Mouse (Mus musculus) gastrocnemius, adult 2 months (tissue): ENCODE results near the gene Hrnr. TPM values are rescaled to one million over a fixed set of nuclear protein-coding genes. Genes with fewer than 3 reads are reported as not detected.

Experiments
- DNase-seq: peaks from one replicate; pipeline ENCODE4 v3.0.0; 2022
- H3K27ac ChIP-seq: fragments of 200-600 bp; 2 replicates; pipeline ENCODE4 v1.8.1; 2022; ENCODE audit warnings: mild to moderate bottlenecking
- H3K4me3 ChIP-seq: fragments of 200-600 bp; 2 replicates; pipeline ENCODE4 v1.8.1; 2022; ENCODE audit warnings: mild to moderate bottlenecking, moderate library complexity
- CTCF ChIP-seq: fragments of 200-600 bp; IDR thresholded peaks from 2 replicates; pipeline ENCODE4 v1.8.1; 2022; ENCODE audit warnings: antibody characterized with exemption, mild to moderate bottlenecking, moderate library complexity
- intact Hi-C: fragments of 180-260 bp; cut with DNase I; formaldehyde crosslinking; loops from one replicate; pipeline ENCODE4 v1.15.1; 2025
- long read RNA-seq, 2 experiments: library from polyadenylated mRNA; stranded (forward); transcript quantifications; one replicate each; pipeline ENCODE4 v2.0.0; 2021
- total RNA-seq, 2 experiments: library from RNA; stranded (reverse); gene quantifications; 2 replicates each; pipeline ENCODE4 v1.2.3; 2021

Gene Hrnr
- total RNA-seq, result not detected
- long read RNA-seq, experiment 1, result 0 reads
- long read RNA-seq, experiment 2, result 0 reads

DNA sequence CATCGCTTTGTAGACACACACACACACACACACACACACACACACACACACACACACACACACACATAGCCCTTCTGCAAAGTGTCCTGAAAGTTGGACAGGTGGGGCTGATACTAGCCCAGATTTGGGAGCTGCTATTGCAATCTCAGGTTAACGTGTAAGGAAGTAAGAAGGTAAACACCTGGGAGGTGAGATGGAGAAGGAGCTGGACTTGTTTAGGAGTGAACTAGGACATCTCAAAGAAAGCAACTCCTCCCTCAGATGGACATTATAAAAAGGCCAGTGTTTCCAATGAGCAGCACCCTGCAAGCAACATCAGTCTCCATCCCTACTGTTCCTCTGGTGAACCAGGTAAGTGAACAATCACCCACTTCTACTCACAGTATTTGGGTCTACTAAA lies at the start of gene Hrnr:
Gene Hrnr (plus strand): TSS at position 301 of the 400 bp plus-strand sequence.
- Histone ChIP-seq H3K4me3 (no peak within 1 kb of the TSS), H3K27ac (no peak within 1 kb of the TSS)
- TF ChIP-seq CTCF, result no peak
- no peak for DNase-seq
- intact Hi-C loops, result no loop called here

DNA sequence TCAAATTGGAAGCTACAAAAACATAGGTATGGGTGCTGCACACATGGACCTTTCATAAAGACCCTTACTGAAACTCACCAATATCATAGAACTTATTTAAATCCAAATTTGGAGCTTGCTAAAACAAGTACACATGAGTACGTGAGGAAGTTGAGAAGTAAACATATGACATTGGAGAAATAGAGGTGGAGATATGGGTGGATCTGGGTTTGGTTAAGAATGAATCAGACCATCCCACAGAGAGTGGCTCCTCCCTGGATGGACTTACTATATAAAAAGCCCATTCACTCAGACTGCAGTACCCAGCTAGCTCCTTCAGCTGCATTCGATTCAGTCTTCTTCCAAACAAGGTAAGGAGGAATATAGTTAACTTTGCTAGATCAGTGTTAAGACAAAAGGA lies 46.3 kb upstream of the Hrnr start, which contains the start of gene Flg:
Gene Flg (plus strand): TSS at position 301 of the 400 bp plus-strand sequence.
- no peak for TF ChIP-seq CTCF
- no peak within 1 kb of the TSS for H3K4me3 ChIP-seq
- intact Hi-C loops, result no loop called here
- DNase-seq, result no peak
- no peak within 1 kb of the TSS for H3K27ac ChIP-seq

DNA sequence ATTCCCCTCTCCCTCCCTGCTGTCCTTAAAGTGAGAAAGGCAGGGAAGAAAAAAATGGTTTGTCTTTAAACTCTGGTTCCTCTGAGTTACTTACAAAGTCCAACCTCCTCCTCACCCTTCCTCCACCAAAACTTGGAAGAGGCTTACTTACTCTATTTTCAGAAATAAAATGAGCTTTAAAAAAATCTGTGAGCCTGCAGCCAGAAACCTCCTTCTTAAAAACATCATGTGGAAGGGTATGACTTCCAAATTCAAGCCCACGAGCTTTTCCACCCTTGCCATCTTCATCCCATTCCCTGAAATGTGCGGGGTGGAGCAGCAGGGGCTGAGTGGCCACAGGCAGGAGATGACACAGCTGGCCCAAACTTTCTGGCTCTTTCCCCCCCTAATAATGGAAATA lies 22.0 kb upstream of the Hrnr start:
- no peak for DNase-seq
- Histone ChIP-seq H3K27ac (no peak overlapping the region), H3K4me3 (no peak overlapping the region)
- no peak for TF ChIP-seq CTCF
- intact Hi-C loops, result no loop called here

DNA sequence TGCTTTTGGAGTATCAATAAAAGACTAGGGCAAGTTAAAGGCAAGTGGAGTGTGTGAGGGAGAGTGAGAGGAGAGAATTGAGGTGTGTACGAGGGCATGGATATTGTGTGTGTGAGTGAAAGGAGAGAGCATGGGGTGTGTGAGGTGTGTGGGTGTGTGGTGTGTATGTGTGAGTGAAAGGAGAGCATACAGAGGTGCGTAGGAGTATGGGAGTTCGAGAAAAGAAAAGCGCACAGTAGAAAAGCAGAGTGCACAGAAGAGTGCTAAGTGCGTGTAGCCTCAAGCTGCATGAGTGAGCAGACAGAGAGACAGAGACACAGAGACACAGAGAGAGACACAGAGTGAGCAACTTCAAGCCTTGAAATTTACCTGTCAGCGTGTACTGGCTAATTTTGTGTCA lies 19.7 kb upstream of the Hrnr start:
- Histone ChIP-seq H3K27ac (no peak overlapping the region), H3K4me3 (no peak overlapping the region)
- TF ChIP-seq CTCF, result no peak
- no peak for DNase-seq
- intact Hi-C loops, result no loop called here

DNA sequence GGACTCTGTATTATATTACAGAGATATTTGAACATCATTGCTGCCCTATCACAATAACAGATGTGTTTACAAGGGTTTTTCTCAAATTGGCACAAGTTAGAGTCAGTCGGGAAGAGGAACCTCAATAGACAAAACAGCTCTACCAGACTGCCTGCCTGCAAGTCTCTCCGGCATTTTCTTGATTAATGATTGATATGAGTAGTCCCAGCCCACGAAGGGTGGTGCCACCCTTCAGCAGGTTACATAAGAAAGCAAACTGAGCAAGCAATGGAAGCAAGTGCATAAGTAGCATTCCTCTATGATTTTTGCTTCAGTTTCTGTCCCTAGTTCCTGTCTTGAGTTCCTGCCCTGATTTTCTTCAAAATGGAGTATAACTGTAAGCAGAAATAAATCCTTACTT lies 17.7 kb upstream of the Hrnr start:
- intact Hi-C loops, result no loop called here
- TF ChIP-seq CTCF, result no peak
- DNase-seq, result no peak
- Histone ChIP-seq H3K4me3 (no peak overlapping the region), H3K27ac (no peak overlapping the region)

DNA sequence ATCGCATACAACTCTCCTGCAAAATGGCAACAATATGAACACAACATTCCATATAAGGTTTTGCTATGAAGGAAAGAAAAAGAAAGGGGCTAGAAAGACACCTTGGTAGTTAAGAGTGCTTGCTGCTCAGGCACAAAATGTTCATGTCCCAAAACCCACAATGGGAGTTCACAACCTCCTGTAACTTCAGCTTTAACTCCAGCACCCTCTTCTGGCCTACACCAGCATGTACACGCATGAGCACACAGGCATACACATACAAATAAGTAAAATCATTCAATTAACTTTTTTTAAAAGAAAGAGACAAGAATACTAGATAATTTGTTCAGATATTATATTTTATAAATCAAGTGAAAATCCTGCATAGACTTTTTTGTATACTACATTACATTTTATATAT lies 13.4 kb upstream of the Hrnr start:
- no peak overlapping the region for H3K27ac ChIP-seq
- intact Hi-C loops, result no loop called here
- DNase-seq, result no peak
- peak; percentile 18; the same call in 1 of the 2 replicates for TF ChIP-seq CTCF
- H3K4me3 ChIP-seq, result no peak overlapping the region

DNA sequence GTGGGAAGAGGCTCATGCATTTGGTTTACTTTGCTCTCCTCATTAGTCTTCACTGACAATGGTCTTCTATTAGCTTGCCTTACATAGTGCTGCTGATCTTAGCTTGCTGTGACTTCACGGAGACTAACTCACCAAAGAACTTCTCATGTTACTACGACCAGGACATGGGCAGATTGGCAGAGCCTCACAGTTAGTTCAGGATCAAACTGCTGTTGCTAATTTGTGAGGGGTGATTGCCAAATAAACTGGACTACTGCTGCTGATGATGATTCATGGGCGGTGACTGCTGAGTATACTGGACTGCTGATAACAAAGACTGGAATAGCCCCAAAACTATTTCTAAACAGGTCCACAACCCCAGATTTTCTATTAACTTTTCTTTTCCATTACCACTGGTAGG lies 8.2 kb upstream of the Hrnr start:
- H3K4me3 ChIP-seq, result no peak overlapping the region
- DNase-seq, result no peak
- intact Hi-C loops, result no loop called here
- no peak for TF ChIP-seq CTCF
- no peak overlapping the region for H3K27ac ChIP-seq

DNA sequence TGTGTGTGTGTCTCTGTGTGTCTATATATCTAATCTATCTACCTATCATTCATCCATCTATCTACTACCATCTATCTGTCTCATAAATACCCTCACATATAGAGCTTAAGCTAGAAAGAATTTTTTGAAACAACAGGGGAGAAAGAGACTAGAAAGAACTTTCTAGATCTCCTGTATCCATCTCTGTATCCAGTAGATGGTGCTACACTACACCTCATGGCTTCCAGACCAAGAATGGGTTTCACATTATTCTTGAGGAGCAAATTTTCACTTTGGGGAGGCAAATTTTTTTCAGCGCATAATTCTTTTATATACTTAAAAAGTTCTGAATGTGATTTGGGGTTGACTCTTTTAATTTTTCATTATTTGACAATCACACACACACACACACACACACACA lies 5.2 kb upstream of the Hrnr start:
- intact Hi-C loops, result no loop called here
- Histone ChIP-seq H3K27ac (no peak overlapping the region), H3K4me3 (no peak overlapping the region)
- no peak for DNase-seq
- TF ChIP-seq CTCF, result peak; percentile 39

DNA sequence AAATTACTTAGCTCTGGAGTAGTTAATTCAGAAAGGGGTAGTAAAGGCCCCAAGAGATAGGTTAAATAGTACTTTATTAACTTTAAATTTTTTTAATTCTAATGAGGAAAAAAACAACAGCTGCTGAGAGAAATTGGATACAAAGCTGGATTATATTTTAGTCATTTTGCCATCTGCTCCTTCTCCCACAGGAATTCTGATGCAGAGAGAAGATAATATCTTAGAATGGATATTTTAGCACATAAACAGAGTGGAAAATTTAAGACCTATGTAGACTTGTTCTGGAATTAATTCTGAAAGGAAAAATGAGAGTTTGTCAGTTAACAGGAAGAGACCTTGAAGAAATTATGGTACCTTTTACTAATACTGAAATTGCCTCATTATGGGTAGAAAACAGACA lies 18.2 kb downstream of the Hrnr start:
- no peak overlapping the region for H3K4me3 ChIP-seq
- TF ChIP-seq CTCF, result no peak
- intact Hi-C loops, result no loop called here
- no peak for DNase-seq
- no peak overlapping the region for H3K27ac ChIP-seq

DNA sequence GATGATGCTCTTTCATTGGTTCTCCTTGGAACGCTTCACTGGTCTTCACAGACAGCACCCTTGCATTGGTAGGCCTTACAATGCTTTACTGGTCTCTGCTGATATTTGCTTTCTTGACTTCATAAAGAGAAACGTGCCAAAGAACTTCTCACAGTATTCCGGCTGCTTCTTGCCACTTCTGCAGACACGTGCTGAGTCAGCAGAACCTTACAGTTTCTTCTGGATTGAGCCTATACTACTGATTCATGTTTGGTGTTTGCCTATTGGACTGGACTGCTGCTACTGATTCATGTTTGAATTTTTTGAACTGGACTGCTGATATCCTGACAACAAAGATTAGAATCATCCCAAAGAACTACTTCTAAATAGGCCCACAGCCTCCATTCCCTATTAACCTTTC lies 20.5 kb downstream of the Hrnr start:
- intact Hi-C loops, result no loop called here
- no peak overlapping the region for H3K27ac ChIP-seq
- H3K4me3 ChIP-seq, result no peak overlapping the region
- DNase-seq, result no peak
- no peak for TF ChIP-seq CTCF

DNA sequence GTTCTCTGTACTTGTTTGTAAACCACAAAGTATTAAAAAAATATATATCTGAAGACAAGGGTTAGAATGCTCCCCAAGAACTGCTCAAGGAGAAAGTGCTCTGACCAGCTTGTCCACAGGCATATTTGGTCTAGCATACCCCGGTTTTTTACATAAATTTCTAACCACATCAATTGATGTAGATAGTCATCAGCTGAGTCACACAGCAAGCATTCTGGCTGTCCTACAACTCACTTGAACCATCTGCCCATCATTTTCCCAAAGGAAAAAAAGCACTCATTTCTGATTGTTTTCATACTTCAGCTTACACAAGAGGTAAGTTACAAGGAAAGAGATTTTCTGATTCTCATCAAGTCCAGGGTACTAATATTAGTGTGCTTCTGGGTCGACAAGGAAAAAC lies 27.3 kb downstream of the Hrnr start:
- intact Hi-C loops, result no loop called here
- no peak for TF ChIP-seq CTCF
- no peak overlapping the region for H3K27ac ChIP-seq
- no peak overlapping the region for H3K4me3 ChIP-seq
- DNase-seq, result no peak

DNA sequence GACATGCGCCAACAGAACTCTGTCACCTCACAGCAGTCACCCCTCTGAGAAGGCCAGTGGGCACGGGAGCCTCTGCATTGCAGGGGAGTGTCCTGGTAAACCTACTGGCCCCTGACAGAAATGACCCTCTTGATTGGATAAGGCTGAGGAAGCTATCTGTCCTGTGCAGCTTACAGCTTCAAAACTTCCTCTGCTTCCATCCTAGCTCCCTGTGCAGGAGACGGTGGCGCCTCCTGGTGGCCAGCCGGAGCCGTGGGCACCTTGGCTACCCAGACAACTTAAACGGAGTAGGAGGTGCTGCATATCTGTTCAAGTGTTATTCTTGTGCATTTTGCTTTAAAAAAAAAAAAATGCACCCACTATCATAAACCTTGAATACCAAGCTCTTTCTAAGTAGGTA lies 40.5 kb downstream of the Hrnr start:
- Histone ChIP-seq H3K4me3 (no peak overlapping the region), H3K27ac (no peak overlapping the region)
- TF ChIP-seq CTCF, result peak; percentile 66
- peak; percentile 63 for DNase-seq
- intact Hi-C loops, result no loop called here

DNA sequence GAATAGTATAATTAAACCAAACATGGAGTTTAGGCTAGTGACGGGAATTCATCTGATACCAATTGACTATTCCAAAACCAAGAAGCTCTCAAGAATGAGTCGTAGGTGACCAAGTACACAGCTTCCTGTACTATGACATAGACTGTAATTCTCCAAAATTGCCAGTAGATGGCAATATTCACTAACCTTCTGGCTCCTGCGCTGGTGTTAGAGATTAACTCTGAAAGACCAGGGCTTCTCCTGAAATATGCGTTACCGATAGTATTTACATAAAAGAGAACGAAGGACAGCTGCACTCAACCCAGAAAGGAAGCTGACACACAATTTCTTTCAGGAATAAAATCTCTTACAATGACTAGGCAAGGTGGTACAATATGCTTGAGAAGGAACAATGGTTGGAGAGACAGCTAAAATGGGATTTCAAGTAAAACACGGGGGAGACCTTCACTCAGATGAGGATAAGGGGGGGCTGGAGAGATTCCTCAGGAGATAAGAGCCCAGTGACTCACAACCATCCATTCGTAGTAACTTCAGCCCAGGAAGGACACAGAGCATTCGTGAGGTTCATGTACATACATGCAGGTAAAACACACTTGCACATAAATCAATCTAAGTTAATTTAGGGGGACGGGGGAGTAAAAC lies 42.5 kb downstream of the Hrnr start:
- DNase-seq, result no peak
- H3K27ac ChIP-seq, result no peak overlapping the region
- peak; percentile 80 for TF ChIP-seq CTCF
- intact Hi-C loops, result loop anchor here (1.0 to 2.0 kb wide), 2 partner anchors 45 to 132 kb away; no protein-coding TSS in a partner anchor
- H3K4me3 ChIP-seq, result no peak overlapping the region

DNA sequence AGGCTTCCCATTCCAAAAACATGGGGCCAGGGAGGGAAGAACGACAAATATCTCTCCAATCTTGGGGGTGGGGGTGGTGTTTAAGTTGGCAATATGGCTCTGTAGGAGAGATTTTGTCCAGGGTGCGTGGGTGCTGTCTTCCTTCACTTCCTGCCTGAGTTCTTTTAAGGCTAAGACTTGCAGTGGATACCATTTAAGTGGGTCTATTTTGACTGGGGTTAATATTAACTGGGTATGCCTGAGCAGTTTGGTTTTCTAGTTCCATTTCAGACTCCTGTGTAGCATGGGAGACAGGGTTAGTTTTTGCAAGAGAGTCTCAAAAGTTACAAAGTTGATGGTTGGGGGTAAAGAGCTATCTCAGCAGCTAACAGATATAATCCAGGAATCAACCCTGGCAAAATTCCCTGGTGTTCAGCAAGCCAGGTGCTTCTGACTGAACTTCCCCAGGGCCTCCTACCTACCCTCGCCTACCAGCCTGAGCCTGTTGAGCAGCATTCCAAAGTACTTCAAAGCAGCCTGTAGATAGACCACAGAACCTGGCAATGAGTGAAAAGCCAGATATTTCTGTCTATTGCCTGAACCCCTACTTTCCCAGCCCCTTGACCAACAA lies 47.5 kb downstream of the Hrnr start:
- Histone ChIP-seq H3K4me3 (no peak overlapping the region), H3K27ac (no peak overlapping the region)
- TF ChIP-seq CTCF, result no peak
- intact Hi-C loops, result no loop called here
- no peak for DNase-seq
